Mouse (Mus musculus) hindbrain, embryonic 11.5 days (tissue): Measurements from ENCODE around the gene Guk1. TPM values are rescaled to one million over a fixed set of nuclear protein-coding genes. Genes with fewer than 3 reads are reported as not detected.
A peak's percentile ranks its signal among the peaks of the same experiment; 100 is the strongest.

ENCODE experiments used
- ATAC-seq: fragments of 200-750 bp; cut with Nextera tagmentation; 2 replicates; pipeline ENCODE4 v1.8.0; 2017; ENCODE audit warnings: mild to moderate bottlenecking, moderate TSS enrichment, moderate library complexity; ENCODE audit not compliant: low FRiP score
- DNase-seq: peaks from one replicate; pipeline ENCODE4 v3.0.0-alpha.2; 2015; ENCODE audit warnings: low spot score
- H3K27ac ChIP-seq: fragments of 300-500 bp; sonication (generic); 2 replicates; pipeline ENCODE4 v1.5.1; 2014; ENCODE audit warnings: mild to moderate bottlenecking, low read depth, low read length
- H3K27me3 ChIP-seq: fragments of 300-500 bp; sonication (generic); 2 replicates; pipeline ENCODE4 v1.6.1; 2014; ENCODE audit warnings: mild to moderate bottlenecking, low read length, moderate library complexity, mixed read lengths; ENCODE audit not compliant: control insufficient read depth, insufficient read depth
- H3K36me3 ChIP-seq: fragments of 300-500 bp; sonication (generic); 2 replicates; pipeline ENCODE4 v1.6.1; 2014; ENCODE audit warnings: mild to moderate bottlenecking, low read length, moderate library complexity, mixed read lengths; ENCODE audit not compliant: control insufficient read depth, insufficient read depth
- H3K4me1 ChIP-seq: fragments of 300-500 bp; sonication (generic); replicated peaks from 2 replicates; pipeline ENCODE4 v1.6.1; 2014; ENCODE audit warnings: low read length, mixed read lengths; ENCODE audit not compliant: control insufficient read depth, insufficient read depth
- H3K4me2 ChIP-seq: fragments of 300-500 bp; sonication (generic); replicated peaks from 2 replicates; pipeline ENCODE4 v1.6.1; 2014; ENCODE audit warnings: mild to moderate bottlenecking, low read depth, low read length
- H3K4me3 ChIP-seq: fragments of 300-500 bp; sonication (generic); 2 replicates; pipeline ENCODE4 v1.5.1; 2014; ENCODE audit warnings: low read depth, low read length
- H3K9ac ChIP-seq: fragments of 300-500 bp; sonication (generic); 2 replicates; pipeline ENCODE4 v1.6.1; 2014; ENCODE audit warnings: low read depth, low read length
- H3K9me3 ChIP-seq: fragments of 300-500 bp; sonication (generic); 2 replicates; pipeline ENCODE4 v1.6.1; 2016; ENCODE audit warnings: low read length; ENCODE audit not compliant: control insufficient read depth
- WGBS: fragments of 180-500 bp; shearing (Covaris S2); extraction: QIAGEN DNeasy Blood & Tissue Kit; methylation state at CpG from one replicate; pipeline ENCODE4 v1.1.7; 2014; 5-methylcytosine and 5-hydroxymethylcytosine counted together
- polyA plus RNA-seq: library from polyadenylated mRNA; unstranded; fragments of >200 nt; fragmentation: Nextera tagmentation; extraction: Ambion mirVana; gene quantifications from 2 replicates; pipeline ENCODE4 v1.2.1, GENCODE M21; 2014

The Guk1 gene
- polyA plus RNA-seq, 1 experiment from 2014 or later = 105 TPM

DNA sequence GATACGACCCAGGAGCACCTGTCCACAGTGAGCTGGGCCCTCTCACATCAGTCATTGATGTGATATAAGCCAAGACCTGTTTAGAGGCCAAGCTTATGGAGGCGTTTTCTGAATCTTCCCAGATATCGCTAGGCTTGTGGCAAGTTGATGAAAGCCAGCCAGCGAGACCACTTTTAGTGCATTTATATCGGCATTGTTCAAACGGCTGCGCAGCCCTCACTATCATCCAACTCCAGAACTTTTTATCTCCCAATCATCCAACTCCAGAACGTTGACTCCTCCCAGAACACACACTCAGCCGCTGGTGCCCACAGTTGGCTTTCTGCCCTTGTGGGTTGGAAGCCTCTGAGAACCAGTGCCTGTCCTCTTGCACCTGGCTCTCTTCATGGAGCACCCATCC is 27.6 kb downstream of the Guk1 start:
- H3K4me3 ChIP-seq = peak overlapping the region; percentile 71; the same call in 1 of the 2 replicates
- peak overlapping the region; percentile 94; the same call in 1 of the 2 replicates for H3K27ac ChIP-seq
- DNase-seq (no peak), ATAC-seq (no peak)
- H3K36me3 ChIP-seq = no peaks in the 10 kb centered on the region
- peak overlapping the region; percentile 50 for H3K4me2 ChIP-seq
- H3K4me1 ChIP-seq = peaks cover 3% of the 10 kb centered on the region
- H3K27me3 ChIP-seq = no peaks in the 10 kb centered on the region
- WGBS = 88% methylated on average over 9 of the region's 9 CpGs
- H3K9ac ChIP-seq = peak overlapping the region; percentile 86; the same call in 1 of the 2 replicates
- H3K9me3 ChIP-seq = no peaks in the 10 kb centered on the region

DNA sequence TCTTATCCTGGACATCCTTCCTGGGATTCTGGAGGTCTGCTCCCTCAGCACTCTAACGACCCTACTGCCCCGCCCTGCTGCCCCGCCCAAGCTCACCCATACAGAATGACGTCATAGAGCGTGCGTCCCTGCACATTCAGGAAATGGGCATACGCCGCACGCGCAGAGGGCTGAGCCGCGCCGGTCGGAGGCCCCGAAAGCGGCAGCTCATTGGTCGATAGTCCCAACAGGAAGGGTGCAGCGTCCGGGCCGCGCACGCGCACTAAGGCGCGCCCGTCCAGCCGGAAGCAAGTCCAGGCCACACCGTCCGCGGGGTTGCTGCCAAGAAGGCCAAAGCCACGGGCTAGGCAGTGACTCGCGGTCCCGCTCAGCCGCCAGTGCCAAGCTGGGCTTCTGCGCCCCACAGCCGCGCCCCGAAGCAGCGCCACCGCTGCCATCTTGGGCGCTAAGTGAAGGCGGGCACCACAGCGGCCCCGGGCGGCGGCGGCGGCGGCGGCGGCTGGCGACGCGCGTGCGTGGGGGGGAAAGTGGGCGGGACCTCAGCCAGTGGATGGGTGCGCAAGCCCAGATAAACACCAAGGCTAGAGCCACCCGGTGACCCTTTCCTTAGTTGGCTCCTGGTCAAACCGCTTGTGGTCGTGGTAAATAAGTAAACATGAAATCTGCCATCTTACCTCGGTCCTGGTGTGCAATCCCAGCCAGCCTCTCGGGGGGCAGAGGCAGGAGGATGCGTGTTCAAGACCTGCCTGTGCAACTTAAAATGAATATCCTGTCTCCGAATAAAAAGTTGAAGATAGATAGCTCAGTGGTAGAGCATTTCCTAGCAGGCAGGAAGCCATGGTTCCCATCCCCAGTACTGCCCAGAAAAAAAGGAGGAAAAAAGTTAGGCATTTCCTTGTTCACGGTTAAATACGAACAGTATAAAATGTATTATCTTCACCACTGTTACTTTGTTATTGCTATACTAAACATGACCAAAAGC is 28.5 kb downstream of the Guk1 start, which contains the start of gene Iba57:
Gene Iba57, minus strand, starts transcription at position 485 of the 982 bp plus-strand sequence.
- ATAC-seq = peak; percentile 99
- Histone ChIP-seq H3K36me3 (no peaks in the 10 kb centered on the region), H3K4me2 (peak within 1 kb of the TSS; percentile 59), H3K27ac (peak within 1 kb of the TSS; percentile 94), H3K4me3 (peak within 1 kb of the TSS; percentile 71), H3K4me1 (peaks cover 3% of the 10 kb centered on the region), H3K9ac (peak within 1 kb of the TSS; percentile 86), H3K9me3 (no peaks in the 10 kb centered on the region), H3K27me3 (no peaks in the 10 kb centered on the region)
- peak; percentile 96 for DNase-seq
- WGBS = 3% methylated on average over 66 of the region's 68 CpGs

DNA sequence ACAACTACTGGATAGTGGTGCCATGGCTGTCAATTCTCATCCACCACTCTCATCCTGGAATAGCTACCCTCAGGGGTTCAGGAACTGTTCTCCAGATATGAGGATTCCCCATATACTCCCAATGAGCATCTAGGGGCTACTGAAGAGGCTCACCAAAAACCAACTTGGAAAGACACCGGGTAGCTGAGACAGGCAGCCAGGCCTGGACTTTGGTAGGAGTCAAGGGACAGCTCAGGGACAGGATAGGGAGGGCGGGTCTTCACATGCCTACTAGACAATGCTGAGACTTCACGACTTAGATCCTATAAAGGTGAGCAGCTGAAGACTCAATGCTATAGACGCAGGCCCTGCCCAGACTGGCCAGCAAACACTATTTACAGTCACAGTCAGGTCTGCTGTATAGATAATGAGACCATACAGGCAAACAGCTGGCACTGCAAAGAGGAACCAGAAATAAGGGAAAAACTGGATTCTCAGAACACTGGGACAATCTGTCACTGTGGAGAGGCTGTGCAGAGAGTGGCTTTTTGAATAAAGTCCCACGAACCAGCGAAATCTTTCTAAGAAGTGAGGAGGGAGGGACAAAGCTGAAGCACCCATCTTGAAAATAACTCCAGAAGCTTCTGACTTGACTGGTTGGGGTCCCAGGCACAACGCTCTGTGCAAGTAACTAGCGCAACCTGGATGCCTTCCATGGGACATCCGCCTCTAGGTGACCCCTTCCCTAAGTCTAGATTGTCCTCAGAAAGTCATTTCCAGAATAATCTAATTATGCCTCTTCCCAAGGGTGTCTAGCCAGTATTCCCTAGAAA is 29.4 kb downstream of the Guk1 start:
- H3K27ac ChIP-seq = peak overlapping the region; percentile 94; the same call in 1 of the 2 replicates
- peak overlapping the region; percentile 59 for H3K4me2 ChIP-seq
- no peaks in the 10 kb centered on the region for H3K9me3 ChIP-seq
- no peaks in the 10 kb centered on the region for H3K27me3 ChIP-seq
- peak overlapping the region; percentile 71 for H3K4me3 ChIP-seq
- DNase-seq (no peak), ATAC-seq (no peak; the same call in 1 of the 2 replicates)
- H3K36me3 ChIP-seq = peaks cover 2% of the 10 kb centered on the region; the same call in 1 of the 2 replicates
- H3K4me1 ChIP-seq = peaks cover 3% of the 10 kb centered on the region
- H3K9ac ChIP-seq = peak overlapping the region; percentile 54; the same call in 1 of the 2 replicates
- 65% methylated on average over 9 of the region's 9 CpGs for WGBS

- Histone ChIP-seq H3K4me2 (no peak overlapping the region), H3K4me1 (peaks cover 3% of the 10 kb centered on the region), H3K9ac (no peak overlapping the region), H3K4me3 (no peak overlapping the region), H3K27ac (no peak overlapping the region), H3K27me3 (no peaks in the 10 kb centered on the region), H3K36me3 (peaks cover 2% of the 10 kb centered on the region; the same call in 1 of the 2 replicates), H3K9me3 (no peaks in the 10 kb centered on the region)
- WGBS = 80% methylated on average over 5 of the region's 5 CpGs
- DNase-seq (no peak), ATAC-seq (no peak)
Measured at GRCm38 (mm10) chr11:59161398-59161797, 30.6 kb downstream of the Guk1 start.

- Histone ChIP-seq H3K36me3 (peaks cover 2% of the 10 kb centered on the region; the same call in 1 of the 2 replicates), H3K27ac (no peak overlapping the region), H3K4me1 (peaks cover 3% of the 10 kb centered on the region), H3K4me2 (no peak overlapping the region), H3K9ac (no peak overlapping the region), H3K27me3 (no peaks in the 10 kb centered on the region), H3K9me3 (no peaks in the 10 kb centered on the region), H3K4me3 (no peak overlapping the region)
- no peak for ATAC-seq
- WGBS = 93% methylated on average over 4 of the region's 4 CpGs
- DNase-seq = no peak
Measured at GRCm38 (mm10) chr11:59159558-59159957, 32.5 kb downstream of the Guk1 start.

DNA sequence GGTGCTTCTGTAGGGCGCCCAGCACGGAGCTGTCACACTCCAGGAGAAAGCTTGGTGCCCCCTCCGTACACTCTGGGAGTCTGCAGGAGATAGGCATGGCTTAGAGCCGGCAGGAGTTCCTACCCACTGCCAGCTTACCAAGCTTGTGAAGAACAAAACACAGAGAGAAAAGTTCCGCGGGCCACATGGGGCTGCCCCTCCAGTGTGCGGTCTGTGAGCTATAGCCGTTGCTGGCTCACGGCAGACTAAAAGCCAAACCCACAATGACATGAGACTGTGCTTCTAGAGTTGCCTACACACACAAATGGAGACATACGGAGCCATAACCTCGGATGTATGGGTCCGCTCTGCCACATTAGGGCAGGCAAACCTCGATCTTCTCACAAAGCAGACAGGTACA is 32.9 kb downstream of the Guk1 start:
- peaks cover 3% of the 10 kb centered on the region for H3K4me1 ChIP-seq
- H3K36me3 ChIP-seq = peaks cover 2% of the 10 kb centered on the region; the same call in 1 of the 2 replicates
- DNase-seq (no peak), ATAC-seq (no peak)
- no peak overlapping the region for H3K4me2 ChIP-seq
- H3K27ac ChIP-seq = no peak overlapping the region
- H3K9ac ChIP-seq = no peak overlapping the region
- H3K27me3 ChIP-seq = no peaks in the 10 kb centered on the region
- H3K9me3 ChIP-seq = no peaks in the 10 kb centered on the region
- WGBS = 93% methylated on average over 13 of the region's 13 CpGs
- H3K4me3 ChIP-seq = no peak overlapping the region

- no peak for DNase-seq
- H3K4me2 ChIP-seq = no peak overlapping the region
- ATAC-seq = no peak
- WGBS = 88% methylated on average over 5 of the region's 5 CpGs
- H3K36me3 ChIP-seq = peaks cover 2% of the 10 kb centered on the region; the same call in 1 of the 2 replicates
- H3K9ac ChIP-seq = no peak overlapping the region
- no peaks in the 10 kb centered on the region for H3K4me1 ChIP-seq
- no peak overlapping the region for H3K4me3 ChIP-seq
- no peaks in the 10 kb centered on the region for H3K27me3 ChIP-seq
- no peak overlapping the region for H3K27ac ChIP-seq
- no peaks in the 10 kb centered on the region for H3K9me3 ChIP-seq
Measured at GRCm38 (mm10) chr11:59155900-59156299, 36.1 kb downstream of the Guk1 start.

DNA sequence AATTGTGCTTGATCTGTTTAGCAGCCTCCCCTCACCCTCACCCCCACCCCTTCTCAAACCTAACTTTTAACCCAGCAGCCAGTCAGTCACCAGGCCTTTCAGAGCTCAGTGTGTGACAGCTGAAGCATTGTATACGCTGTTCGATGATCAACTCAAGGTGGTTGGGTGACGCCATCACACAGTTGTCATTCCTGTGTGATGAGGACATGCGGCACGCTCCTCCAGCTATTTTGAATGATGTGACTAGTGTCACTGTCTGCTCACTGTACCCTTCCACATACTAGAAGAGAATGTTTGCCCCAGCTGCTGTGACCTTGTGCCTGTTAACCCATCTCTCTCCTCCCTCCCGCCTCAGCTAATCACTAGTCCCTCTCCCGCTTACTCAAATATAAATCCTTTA is 37.8 kb downstream of the Guk1 start:
- WGBS = 92% methylated on average over 7 of the region's 7 CpGs
- ATAC-seq = no peak
- Histone ChIP-seq H3K9ac (no peak overlapping the region), H3K27ac (no peak overlapping the region), H3K9me3 (no peaks in the 10 kb centered on the region), H3K4me1 (no peaks in the 10 kb centered on the region), H3K36me3 (peaks cover 2% of the 10 kb centered on the region; the same call in 1 of the 2 replicates), H3K4me2 (no peak overlapping the region), H3K4me3 (no peak overlapping the region), H3K27me3 (no peaks in the 10 kb centered on the region)
- DNase-seq = no peak
